Mouse (Mus musculus) heart, adult 2 months (tissue): ENCODE data around the gene Clip2.

ENCODE experiments used
- CTCF ChIP-seq: fragments of 200-600 bp; IDR thresholded peaks from 2 replicates; pipeline ENCODE4 v1.8.1; 2022; ENCODE audit warnings: antibody characterized with exemption, mild to moderate bottlenecking, moderate library complexity
- EP300 ChIP-seq: fragments of 200-500 bp; IDR thresholded peaks from 2 replicates; pipeline ENCODE4 v1.6.1; 2011; ENCODE audit warnings: low read depth, low read length, control low read depth; ENCODE audit not compliant: insufficient read depth
- POLR2A ChIP-seq: fragments of 200-500 bp; IDR thresholded peaks from 2 replicates; pipeline ENCODE4 v1.6.1; 2011; ENCODE audit warnings: mild to moderate bottlenecking, low read depth, low read length, control low read depth; ENCODE audit not compliant: insufficient read depth

- TF ChIP-seq CTCF (no peak), EP300 (no peak), POLR2A (no peak)
These were observed 19.8 kb downstream of the Clip2 start for GRCm38 (mm10) chr5:134532417-134532816.
